Mouse (Mus musculus): ENCODE results near the gene Gm884. TPM values are rescaled to one million over a fixed set of nuclear protein-coding genes. Genes with fewer than 3 reads are reported as not detected.

Gm884 gene
- total RNA-seq, 2 experiments from 2014 or later: not detected

DNA sequence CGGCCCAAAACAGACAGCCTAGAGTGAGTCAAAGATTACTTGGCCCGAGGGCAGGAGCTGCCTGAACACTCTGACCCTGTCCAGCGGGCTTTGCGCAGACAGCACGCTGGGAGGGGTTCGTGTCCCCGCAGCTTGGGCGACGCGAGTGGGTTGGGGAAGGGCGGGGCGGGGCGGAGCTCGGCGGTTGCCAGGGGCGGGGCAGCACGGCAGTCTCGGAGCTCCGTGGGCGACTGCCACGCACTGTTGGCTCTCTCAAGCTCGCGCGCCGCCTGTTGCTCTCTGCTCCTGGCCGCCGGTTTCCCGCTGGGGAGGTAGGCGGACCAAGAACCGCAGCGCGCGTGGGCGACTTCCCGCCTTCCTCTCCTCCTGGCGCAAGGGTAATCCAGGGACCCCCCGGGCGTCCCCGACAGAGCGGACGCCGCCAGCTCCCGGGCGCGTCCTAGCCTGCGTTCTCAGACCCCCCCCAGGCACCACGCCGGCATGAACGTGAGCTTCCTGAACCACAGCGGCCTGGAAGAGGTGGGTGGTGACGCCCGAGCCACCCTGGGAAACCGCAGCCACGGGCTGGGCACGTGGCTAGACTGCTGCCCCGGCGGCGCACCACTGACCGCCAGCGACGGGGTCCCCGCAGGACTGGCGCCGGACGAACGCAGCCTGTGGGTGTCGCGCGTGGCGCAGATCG is 28.5 kb upstream of the Gm884 start, which contains the start of gene Rprml:
Rprml (plus strand) TSS at position 270 of the 682 bp plus-strand sequence.
- peak; percentile 78 to 86 for DNase-seq (ENCODE audit: low spot score in 2 of 2)
- peak within 1 kb of the TSS; percentile 95 for H3K27ac ChIP-seq

GRCm38 (mm10) chr11:103648656-103649055 is 27.7 kb upstream of the Gm884 start:
- Histone ChIP-seq H3K27ac (peak overlapping the region; percentile 95), H3K4me3 (peak overlapping the region; percentile 59)
- DNase-seq (ENCODE audit: low spot score in 2 of 2): peak in 1 of 2 experiments; percentile 24
- TF ChIP-seq CTCF (conservative IDR thresholded peaks at IDR 0.05): no peak

More for the DNA sequence above, 28.5 kb upstream of the Gm884 start, which contains the start of gene Rprml:
- no peak for TF ChIP-seq CTCF (conservative IDR thresholded peaks at IDR 0.05)
- H3K4me3 ChIP-seq: peak within 1 kb of the TSS; percentile 59

DNA sequence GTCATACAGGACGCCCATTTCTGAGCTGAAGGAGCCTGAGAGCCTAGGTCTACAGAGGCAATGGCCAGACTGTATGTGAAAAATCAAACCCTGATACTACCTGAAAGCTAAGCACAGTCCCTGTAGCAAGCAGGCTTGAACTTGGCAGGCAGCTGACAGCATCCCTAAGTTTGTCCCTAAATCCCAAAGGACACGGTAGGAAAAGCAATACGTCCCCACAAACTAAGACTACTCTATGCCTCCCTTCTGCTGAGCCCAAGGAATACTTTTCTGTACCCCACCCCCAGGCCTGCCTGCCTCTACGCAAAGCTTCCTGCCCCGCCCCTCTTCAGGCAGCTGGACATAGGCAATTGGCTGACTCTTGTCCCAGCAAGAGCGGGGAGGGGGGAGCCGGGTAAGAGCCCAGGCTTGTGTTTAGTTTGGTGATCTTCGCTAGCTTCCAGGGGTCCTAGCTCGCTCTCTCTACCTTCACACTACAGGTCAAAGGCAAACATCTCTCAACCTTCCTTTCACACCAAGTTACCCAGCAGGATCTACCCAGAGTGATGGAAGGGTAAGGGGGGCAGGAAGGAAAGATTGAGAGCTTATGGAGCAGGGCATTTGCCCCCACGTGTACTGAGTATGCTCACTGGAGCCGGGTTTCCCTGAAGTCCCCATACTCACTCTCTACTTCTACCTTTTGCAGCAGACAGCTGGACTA is 27.1 kb upstream of the Gm884 start:
- Histone ChIP-seq H3K27ac (peak overlapping the region; percentile 95; the same call in 1 of the 2 replicates), H3K4me3 (no peak overlapping the region)
- DNase-seq (ENCODE audit: low spot score in 2 of 2): peak in 1 of 2 experiments; percentile 9
- TF ChIP-seq CTCF (conservative IDR thresholded peaks at IDR 0.05): no peak

DNA sequence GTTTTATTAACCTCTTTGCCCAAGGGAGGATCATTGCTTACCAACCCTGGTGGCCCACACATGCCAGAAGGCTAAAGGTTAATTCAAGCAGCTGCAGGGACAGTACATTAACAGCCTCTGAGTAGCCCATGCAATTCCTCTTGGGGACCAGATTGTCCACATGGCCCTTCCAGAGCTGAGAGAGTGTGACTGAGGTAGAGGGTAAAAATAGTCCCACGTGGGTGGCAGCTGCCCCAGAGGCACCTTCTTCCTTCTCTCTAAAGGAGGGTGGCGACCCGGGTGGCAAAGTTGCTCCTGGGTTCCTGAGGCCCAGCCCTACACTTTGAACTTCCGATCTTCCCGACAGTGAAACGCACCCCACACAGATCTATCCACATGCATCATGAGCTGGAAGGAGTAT is 25.4 kb upstream of the Gm884 start:
- no peak overlapping the region for H3K4me3 ChIP-seq
- peak in 1 of 2 experiments; percentile 4 for DNase-seq (ENCODE audit: low spot score in 2 of 2)
- H3K27ac ChIP-seq: no peak overlapping the region
- TF ChIP-seq CTCF (conservative IDR thresholded peaks at IDR 0.05): no peak

GRCm38 (mm10) chr11:103645731-103646130 is 24.8 kb upstream of the Gm884 start:
- no peak for TF ChIP-seq CTCF (conservative IDR thresholded peaks at IDR 0.05)
- no peak overlapping the region for H3K27ac ChIP-seq
- peak in 1 of 2 experiments; percentile 3 for DNase-seq (ENCODE audit: low spot score in 2 of 2)
- no peak overlapping the region for H3K4me3 ChIP-seq

GRCm38 (mm10) chr11:103643211-103643610 is 22.3 kb upstream of the Gm884 start:
- TF ChIP-seq CTCF (conservative IDR thresholded peaks at IDR 0.05): no peak
- H3K27ac ChIP-seq: peak overlapping the region; percentile 60
- peak in 1 of 2 experiments; percentile 11 for DNase-seq (ENCODE audit: low spot score in 2 of 2)
- H3K4me3 ChIP-seq: no peak overlapping the region

- Histone ChIP-seq H3K4me3 (no peak overlapping the region), H3K27ac (no peak overlapping the region)
- TF ChIP-seq CTCF (conservative IDR thresholded peaks at IDR 0.05): peak; percentile 95
- DNase-seq (ENCODE audit: low spot score in 2 of 2): peak; percentile 67 to 80
Measured at GRCm38 (mm10) chr11:103639407-103639946, 18.5 kb upstream of the Gm884 start.

DNA sequence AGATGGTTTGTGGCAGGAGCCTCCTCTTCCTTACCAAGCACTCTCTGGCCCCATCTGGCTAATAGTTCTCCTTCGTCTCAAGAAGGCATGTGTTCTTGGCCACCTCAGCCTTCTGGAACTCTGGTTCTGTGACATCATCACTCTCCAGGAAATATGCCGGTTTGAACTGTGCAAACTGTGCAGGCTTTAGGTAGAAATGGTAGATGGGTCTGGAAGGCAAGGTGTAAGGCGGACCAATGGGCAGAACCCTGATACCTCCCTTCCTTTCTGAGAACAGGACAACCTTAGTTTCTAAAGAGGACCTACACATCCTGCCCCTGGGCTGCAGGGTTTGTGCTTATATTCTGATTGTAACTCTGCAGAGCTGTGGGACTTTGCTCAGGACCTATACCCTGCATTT is 17.9 kb upstream of the Gm884 start, which contains the start of gene Lyzl6:
Lyzl6 (minus strand) TSS at position 101 of the 400 bp plus-strand sequence.
- H3K27ac ChIP-seq: no peak within 1 kb of the TSS
- no peak for DNase-seq (ENCODE audit: low spot score in 2 of 2)
- H3K4me3 ChIP-seq: no peak within 1 kb of the TSS
- TF ChIP-seq CTCF (conservative IDR thresholded peaks at IDR 0.05): no peak

GRCm38 (mm10) chr11:103636261-103636660 is 15.3 kb upstream of the Gm884 start:
- Histone ChIP-seq H3K4me3 (no peak overlapping the region), H3K27ac (no peak overlapping the region)
- no peak for TF ChIP-seq CTCF (conservative IDR thresholded peaks at IDR 0.05)
- DNase-seq (ENCODE audit: low spot score in 2 of 2): no peak

- no peak for DNase-seq (ENCODE audit: low spot score in 2 of 2)
- no peak overlapping the region for H3K27ac ChIP-seq
- no peak overlapping the region for H3K4me3 ChIP-seq
- no peak for TF ChIP-seq CTCF (conservative IDR thresholded peaks at IDR 0.05)
Measured at GRCm38 (mm10) chr11:103635481-103635880, 14.5 kb upstream of the Gm884 start.

DNA sequence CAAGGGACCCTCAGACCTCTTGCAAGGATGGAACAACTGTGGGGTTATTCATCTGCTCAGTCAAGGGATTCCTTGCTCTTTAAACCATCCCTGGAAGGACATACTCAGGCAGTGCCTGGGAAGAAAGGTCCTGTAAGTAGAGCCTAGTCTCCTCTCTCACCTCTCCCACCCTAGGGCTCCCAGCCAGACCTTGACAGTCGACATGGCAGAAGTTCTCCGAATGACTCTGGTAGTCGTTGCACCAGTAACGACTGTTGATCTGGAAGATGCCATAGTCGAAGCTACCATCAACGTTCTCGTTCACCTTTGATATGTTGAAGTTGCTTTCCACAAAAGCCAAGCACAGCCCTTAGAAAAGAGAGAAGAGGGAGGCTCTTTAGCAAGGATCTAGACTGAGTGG is 13.9 kb upstream of the Gm884 start:
- TF ChIP-seq CTCF (conservative IDR thresholded peaks at IDR 0.05): no peak
- H3K27ac ChIP-seq: no peak overlapping the region
- DNase-seq (ENCODE audit: low spot score in 2 of 2): no peak
- no peak overlapping the region for H3K4me3 ChIP-seq

- Histone ChIP-seq H3K4me3 (no peak overlapping the region), H3K27ac (no peak overlapping the region)
- no peak for TF ChIP-seq CTCF (conservative IDR thresholded peaks at IDR 0.05)
- no peak for DNase-seq (ENCODE audit: low spot score in 2 of 2)
Measured at GRCm38 (mm10) chr11:103627453-103627852, 6.5 kb upstream of the Gm884 start.

DNA sequence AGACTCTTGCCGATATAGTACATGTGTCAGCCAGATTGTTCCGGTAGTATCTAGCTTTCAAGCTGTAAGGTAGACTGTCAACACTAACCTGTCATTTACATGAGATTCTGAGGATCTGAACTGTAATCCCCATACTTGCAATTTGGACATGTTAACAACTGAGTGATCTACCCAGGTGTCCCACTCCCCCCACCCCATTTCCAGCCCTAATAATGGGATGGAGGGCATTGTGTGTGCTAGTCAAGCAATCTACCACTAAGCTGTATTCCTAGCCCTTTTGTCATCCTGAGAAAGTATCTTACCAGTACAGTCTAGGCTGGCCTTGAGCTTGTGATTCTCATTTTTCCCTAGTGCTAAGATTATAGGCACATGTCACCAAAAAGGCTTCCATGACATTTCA is 10.2 kb downstream of the Gm884 start:
- no peak overlapping the region for H3K27ac ChIP-seq
- no peak overlapping the region for H3K4me3 ChIP-seq
- no peak for DNase-seq (ENCODE audit: low spot score in 2 of 2)
- no peak for TF ChIP-seq CTCF (conservative IDR thresholded peaks at IDR 0.05)
